Mouse (Mus musculus): ENCODE results near the gene Letmd1.

GRCm38 (mm10) chr15:100458055-100458454, 10.8 kb upstream of the Letmd1 start:
- TF ChIP-seq CTCF (IDR thresholded peaks at IDR 0.05; ENCODE audit: low read depth, low read length) (peak; percentile 43), POLR2A (IDR thresholded peaks at IDR 0.05; ENCODE audit: extremely low read depth, insufficient read depth, low read length) (no peak)

Data from liver, adult 2 months (tissue).